ENCODE assay signal across 21 mouse cellular contexts in the genomic region with DNA sequence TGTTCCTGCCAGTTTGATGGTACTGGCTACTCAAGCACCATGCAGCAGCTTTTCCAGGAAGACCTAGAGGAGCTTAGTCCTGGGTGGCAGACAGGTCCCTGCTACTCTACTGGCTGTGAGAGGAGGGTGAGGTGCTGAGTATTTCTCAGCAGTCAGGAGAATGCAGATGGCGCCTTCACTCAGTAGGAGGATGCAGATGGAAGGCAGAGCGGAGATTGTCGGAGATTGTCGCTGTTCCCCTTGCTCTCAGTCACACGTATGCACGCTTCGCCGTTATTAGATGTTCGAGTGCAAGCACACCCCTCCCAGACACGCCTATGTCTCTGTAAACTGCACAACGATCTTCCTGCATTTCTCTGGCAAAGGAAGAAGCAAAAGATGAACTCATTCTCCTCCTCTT.
DNase-seq lines count a peak whose midpoint lies in the region; ATAC-seq and TF ChIP-seq lines count a peak whose summit lies in the region.
"Had no signal": no experiment of that assay in that cellular context is flagged by ENCODE, and none has a peak within 500 bp of the region (broad histone marks: within the 10 kb centered on the region; RNA-seq: fewer than 3 reads in every experiment).

No protein-coding gene starts in this region.

- H3K27ac ChIP-seq in forebrain, postnatal 0 days (ENCODE audit: low read depth, low read length), result peak overlapping the region; percentile 15; the same call in 1 of the 2 replicates
- H3K27ac ChIP-seq: embryonic facial prominence, embryonic 15.5 days; gastrocnemius, adult 2 months; heart, embryonic 15.5 days; intestine, embryonic 15.5 days; limb, embryonic 12.5 days had no signal

- whole genome bisulfite sequencing in forebrain, postnatal 0 days, result 41% methylated on average over 11 of the region's 11 CpGs

- no peak overlapping the region for H3K9ac ChIP-seq in forebrain, postnatal 0 days
- H3K9ac ChIP-seq: embryonic facial prominence, embryonic 15.5 days; heart, embryonic 15.5 days; intestine, embryonic 15.5 days had no signal

- H3K4me2 ChIP-seq in forebrain, postnatal 0 days (ENCODE audit: low read depth), result no peak overlapping the region
- H3K4me2 ChIP-seq: embryonic facial prominence, embryonic 15.5 days; heart, embryonic 15.5 days had no signal

- no peak for DNase-seq in frontal cortex, postnatal 36 days (ENCODE audit: low spot score in 2 of 2)
- DNase-seq in forebrain, postnatal 0 days, result peak; percentile 55
- DNase-seq in layer of hippocampus, postnatal 10 days (ENCODE audit: low spot score in 2 of 2), result peak; percentile 26 to 27
- DNase-seq in adrenal gland, postnatal 4 days (ENCODE audit: low spot score in 2 of 2), result no peak
- no peak for DNase-seq in lung, postnatal 10 days
- DNase-seq: adrenal gland, adult 2 months; cerebellum, adult 8-10 months; gastrocnemius, adult 2 months; heart, postnatal 4 days; kidney, postnatal 36 days; midbrain, embryonic 14.5 days; right cerebral cortex, postnatal 14 days; spleen, adult 18-20 months; thymus, postnatal 14 days had no signal

- no peaks in the 10 kb centered on the region for H3K27me3 ChIP-seq in megakaryocyte, embryonic 14.5 days (replicated peaks)
- H3K27me3 ChIP-seq in forebrain, postnatal 0 days (ENCODE audit: insufficient read depth, low read length), result no peaks in the 10 kb centered on the region
- H3K27me3 ChIP-seq: embryonic facial prominence, embryonic 15.5 days; heart, embryonic 15.5 days; intestine, embryonic 15.5 days; limb, embryonic 12.5 days had no signal

- H3K4me1 ChIP-seq in megakaryocyte, embryonic 14.5 days, result peaks cover 13% of the 10 kb centered on the region; the same call in 1 of the 2 replicates
- peaks cover 12% of the 10 kb centered on the region; the same call in 1 of the 2 replicates for H3K4me1 ChIP-seq in forebrain, postnatal 0 days (ENCODE audit: insufficient read depth)
- H3K4me1 ChIP-seq: heart, embryonic 15.5 days had no signal

- H3K4me3 ChIP-seq in megakaryocyte, embryonic 14.5 days (replicated peaks), result peak overlapping the region; percentile 71
- no peak overlapping the region for H3K4me3 ChIP-seq in forebrain, postnatal 0 days (ENCODE audit: low read depth, low read length)
- H3K4me3 ChIP-seq: embryonic facial prominence, embryonic 15.5 days; gastrocnemius, adult 2 months; heart, embryonic 15.5 days; intestine, embryonic 15.5 days; limb, embryonic 12.5 days had no signal

- ATAC-seq in frontal cortex, adult (ENCODE audit: low TSS enrichment), result peak; percentile 74
- ATAC-seq in megakaryocyte, adult 5-6 weeks (ENCODE audit: poor library complexity, severe bottlenecking), result no peak
- ATAC-seq in forebrain, postnatal 0 days, result peak; percentile 62; the same call in 1 of the 2 replicates
- ATAC-seq: intestine, embryonic 15.5 days had no signal

- peaks cover 20% of the 10 kb centered on the region for H3K9me3 ChIP-seq in megakaryocyte, embryonic 14.5 days
- H3K9me3 ChIP-seq in forebrain, postnatal 0 days (ENCODE audit: low read length), result no peaks in the 10 kb centered on the region
- H3K9me3 ChIP-seq: embryonic facial prominence, embryonic 15.5 days; heart, embryonic 15.5 days; intestine, embryonic 15.5 days; limb, embryonic 12.5 days had no signal

- TF ChIP-seq CTCF in forebrain, postnatal 0 days (IDR thresholded peaks at IDR 0.05; ENCODE audit: low read depth), result no peak

- no peaks in the 10 kb centered on the region for H3K36me3 ChIP-seq in megakaryocyte, embryonic 14.5 days (replicated peaks; ENCODE audit: low read length)
- no peaks in the 10 kb centered on the region for H3K36me3 ChIP-seq in forebrain, postnatal 0 days (ENCODE audit: insufficient read depth)
- H3K36me3 ChIP-seq: embryonic facial prominence, embryonic 15.5 days; heart, embryonic 15.5 days; intestine, embryonic 15.5 days; limb, embryonic 12.5 days had no signal

Comparison
In these comparisons a context has a peak if more than half of its experiments do, and no peak if none do; other contexts are left out.
1. DNase-seq: peak in forebrain, postnatal 0 days (single experiment) and layer of hippocampus, postnatal 10 days (2 of 2); none in frontal cortex, postnatal 36 days (0 of 2), adrenal gland, postnatal 4 days (0 of 2) and lung, postnatal 10 days (single experiment).